Mouse (Mus musculus): Measurements from ENCODE around the gene Ifna11.

Gene Ifna11

GRCm38 (mm10) chr4:88840058-88840457 is 20.3 kb downstream of the Ifna11 start:
- DNase-seq (ENCODE audit: low spot score in 2 of 2): no peak

DNA sequence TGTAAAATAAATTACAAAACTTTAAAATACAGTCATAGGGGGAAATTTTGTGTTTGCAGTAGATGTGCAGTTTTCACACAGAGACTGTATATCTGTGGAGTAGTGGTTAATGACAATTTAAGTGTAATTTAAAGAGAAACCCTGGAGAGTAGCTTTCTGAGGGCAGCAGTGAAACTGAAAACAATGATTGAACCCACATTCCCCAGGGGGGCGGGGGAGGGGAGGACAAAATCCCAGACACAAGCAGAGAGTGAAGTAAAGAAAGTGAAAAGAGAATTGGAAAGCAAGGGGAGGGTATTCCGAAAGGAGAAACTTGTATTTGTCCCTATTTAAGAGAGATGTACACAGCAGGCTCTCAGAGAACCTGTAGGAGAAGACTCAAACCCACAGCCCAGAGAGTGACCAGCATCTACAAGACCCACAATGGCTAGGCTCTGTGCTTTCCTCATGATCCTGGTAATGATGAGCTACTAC is 21.7 kb downstream of the Ifna11 start, which contains the start of gene Ifna4:
Gene Ifna4, plus strand, starts transcription at position 424 of the 474 bp plus-strand sequence.
- no peak for DNase-seq (ENCODE audit: low spot score in 2 of 2)

DNA sequence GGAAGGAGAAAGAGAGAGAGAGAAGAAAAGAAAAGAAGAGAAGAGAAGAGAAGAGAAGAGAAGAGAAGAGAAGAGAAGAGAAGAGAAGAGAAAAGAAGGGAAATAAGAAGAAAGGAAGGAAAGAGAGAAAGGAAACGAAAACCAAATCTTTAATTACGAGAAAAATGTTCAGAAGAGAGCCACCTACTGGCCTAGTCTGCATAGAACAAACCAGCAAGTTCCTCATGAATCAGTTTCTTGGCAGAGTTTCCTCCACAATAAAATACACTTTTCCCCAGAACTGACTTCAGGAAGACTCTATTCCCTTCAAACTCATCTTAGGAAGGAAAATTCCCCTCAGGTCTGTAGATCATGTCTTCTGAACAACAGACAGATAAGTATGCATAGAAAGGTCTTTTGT is 25.6 kb downstream of the Ifna11 start:
- DNase-seq (ENCODE audit: low spot score in 2 of 2): no peak

GRCm38 (mm10) chr4:88849698-88850097 is 29.9 kb downstream of the Ifna11 start, which contains the start of gene Ifna1:
Gene Ifna1 (plus strand): TSS chr4:88850087.
- DNase-seq (ENCODE audit: low spot score in 2 of 2): no peak

DNA sequence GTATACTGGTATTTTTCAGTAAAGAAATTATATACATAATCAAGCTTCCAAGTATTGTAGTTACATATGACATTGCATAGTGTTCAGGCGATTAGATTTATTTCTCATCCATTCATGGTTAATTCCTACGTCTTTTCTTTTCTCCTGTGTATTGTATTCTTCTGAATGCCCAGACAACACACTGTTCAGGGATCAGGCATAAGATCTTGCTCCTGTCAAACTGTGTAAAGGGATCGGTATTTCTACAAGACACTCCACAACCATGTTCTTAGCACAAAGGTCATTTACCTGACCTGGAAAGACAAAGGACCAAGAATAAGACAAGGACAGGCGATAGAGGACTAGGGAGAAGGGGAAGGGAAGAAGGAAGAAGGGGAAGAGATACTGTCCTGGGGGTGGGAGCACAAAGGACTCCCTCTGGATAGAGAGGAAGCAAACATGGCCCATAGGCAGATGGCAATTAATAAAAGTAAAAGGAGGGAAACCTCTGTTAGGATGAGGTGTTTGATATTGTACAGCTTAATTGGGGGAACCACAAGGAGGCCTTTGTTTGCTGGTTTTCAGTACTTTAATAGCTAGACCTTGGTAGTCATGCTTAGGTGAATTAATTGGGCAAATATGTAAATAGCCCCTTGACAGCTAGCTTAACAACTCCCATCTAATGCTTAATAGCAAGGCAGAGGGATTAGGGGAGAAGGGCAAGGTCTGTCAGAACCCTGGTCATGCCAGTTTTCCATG is 31.4 kb downstream of the Ifna11 start:
- no peak for DNase-seq (ENCODE audit: low spot score in 2 of 2)

GRCm38 (mm10) chr4:88859214-88859613 is 39.5 kb downstream of the Ifna11 start:
- DNase-seq (ENCODE audit: low spot score in 2 of 2): no peak

- no peak for DNase-seq (ENCODE audit: low spot score in 2 of 2)
Measured at GRCm38 (mm10) chr4:88863309-88863708, 43.5 kb downstream of the Ifna11 start.

GRCm38 (mm10) chr4:88864599-88864998 is 44.8 kb downstream of the Ifna11 start:
- no peak for DNase-seq (ENCODE audit: low spot score in 2 of 2)

DNA sequence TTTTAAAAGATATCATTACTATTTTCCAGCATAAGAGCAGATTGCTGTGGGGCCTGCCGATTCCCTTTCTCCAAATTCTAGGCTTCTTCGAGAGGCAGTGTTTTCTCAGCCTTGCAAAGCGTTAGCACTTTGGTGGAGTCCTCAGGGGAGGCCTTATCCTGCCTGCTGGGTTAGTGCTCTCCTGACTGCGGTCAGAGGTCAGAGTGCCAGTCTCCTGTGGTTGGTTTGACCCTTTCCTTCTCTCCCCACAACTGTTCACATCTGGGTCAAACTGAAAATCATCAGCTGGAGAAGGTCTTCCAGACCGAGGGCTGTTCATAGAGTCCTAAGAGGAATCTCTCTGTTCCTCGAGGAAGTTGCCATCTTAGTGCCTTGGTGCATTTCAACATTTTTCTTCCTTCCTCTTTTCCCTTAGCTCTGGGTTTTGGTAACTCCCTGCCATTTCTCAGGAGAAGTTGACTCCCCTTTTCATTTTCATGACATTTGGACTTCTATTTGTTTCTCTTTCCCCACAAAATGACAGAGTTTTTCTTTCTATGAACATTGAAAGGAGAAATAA is 45.3 kb downstream of the Ifna11 start:
- no peak for DNase-seq (ENCODE audit: low spot score in 2 of 2)

GRCm38 (mm10) chr4:88867366-88867925 is 47.7 kb downstream of the Ifna11 start:
- DNase-seq (ENCODE audit: low spot score in 2 of 2): peak; percentile 66 to 77

GRCm38 (mm10) chr4:88867926-88868911 is 48.5 kb downstream of the Ifna11 start:
- DNase-seq (ENCODE audit: low spot score in 2 of 2): no peak
